Mouse (Mus musculus) adrenal gland, adult 2 months (tissue): ENCODE data around the gene Fyco1. TPM values are rescaled to one million over a fixed set of nuclear protein-coding genes. Genes with fewer than 3 reads are reported as not detected.
"Not testable (repeated sequence)": the region's sequence is repeated elsewhere in the genome, so short reads cannot be mapped to it uniquely, and the experiment has no call there.

ENCODE experiments used
- DNase-seq: peaks from one replicate; pipeline ENCODE4 v3.0.0; 2021
- polyA plus RNA-seq: library from polyadenylated mRNA; depleted of rRNA; stranded (reverse); fragments of >200 nt; gene quantifications from 2 replicates; pipeline ENCODE4 v1.2.3, GENCODE M21; 2012
- total RNA-seq, 2 experiments: library from RNA; stranded (reverse); gene quantifications; 2 replicates each; pipeline ENCODE4 v1.2.3; 2021

The Fyco1 gene
- total and polyA plus RNA-seq, 3 experiments: 9.7 to 41.1 (median 37.1) TPM

- no peak for DNase-seq
These were observed 36.3 kb downstream of the Fyco1 start for GRCm38 (mm10) chr9:123815444-123815843.

DNA sequence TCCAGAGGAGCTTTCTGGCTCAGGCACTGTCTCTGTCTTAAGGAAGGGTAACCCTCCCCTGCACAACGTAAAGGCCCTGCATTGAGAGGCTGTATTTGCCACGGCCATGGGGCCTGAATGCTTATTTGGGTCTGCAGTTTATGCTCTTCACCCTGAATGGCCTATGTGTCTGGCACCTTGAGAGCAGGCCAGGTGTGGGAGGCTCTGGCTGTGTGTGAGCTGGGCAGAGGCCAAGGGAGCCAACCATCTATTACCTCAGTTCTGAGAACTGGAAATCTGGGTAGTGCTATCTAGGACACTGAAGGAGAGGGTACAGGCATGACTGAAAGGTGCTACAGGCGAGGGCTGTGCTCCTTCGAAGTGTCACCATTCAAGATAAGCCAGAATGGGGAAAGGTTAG is 36.9 kb downstream of the Fyco1 start:
- no peak for DNase-seq

- DNase-seq: no peak
These were observed 37.4 kb downstream of the Fyco1 start for GRCm38 (mm10) chr9:123814326-123814725.

GRCm38 (mm10) chr9:123811831-123812230 is 39.9 kb downstream of the Fyco1 start:
- DNase-seq: no peak

DNA sequence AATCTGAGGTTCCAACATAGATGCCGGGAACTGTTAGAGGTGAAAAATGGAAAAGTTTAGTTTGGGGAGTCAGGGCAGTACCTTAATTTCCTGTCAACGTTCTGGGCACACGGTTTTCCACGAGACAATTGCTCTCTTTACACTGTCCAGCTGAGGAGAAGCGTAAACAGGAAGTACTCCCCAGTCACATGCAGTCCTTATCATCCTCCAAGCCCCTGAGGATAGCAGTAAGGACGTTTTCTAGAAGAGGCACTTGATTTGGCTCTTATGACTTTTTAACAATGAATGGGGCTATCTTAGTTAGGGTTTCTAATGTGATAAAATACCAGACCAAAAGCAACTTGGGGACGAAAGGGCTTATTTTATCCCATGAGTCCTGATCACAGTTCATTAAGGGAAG is 43.1 kb downstream of the Fyco1 start:
- DNase-seq: no peak

DNA sequence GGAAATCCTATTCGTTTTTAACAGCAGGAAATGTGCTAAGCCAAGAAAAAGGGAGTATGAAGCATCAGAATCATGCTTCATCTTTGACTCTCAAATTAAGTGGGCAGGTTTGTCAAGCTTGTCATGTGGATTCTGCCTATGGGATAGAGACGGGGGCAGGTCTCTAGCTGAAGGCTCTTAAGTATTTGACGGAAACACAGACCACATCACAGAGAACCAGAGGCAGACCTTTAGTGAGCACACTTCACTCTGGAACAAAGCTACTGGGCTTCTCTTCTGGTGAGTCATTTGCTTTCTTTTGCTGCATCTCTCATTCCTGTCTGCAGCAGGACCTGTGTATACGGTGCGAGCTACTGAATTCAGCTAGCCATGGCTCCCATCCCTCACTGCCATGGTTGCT is 45.4 kb downstream of the Fyco1 start, which contains the start of gene Cxcr6:
Gene Cxcr6, plus strand, starts transcription at position 209 of the 400 bp plus-strand sequence.
- DNase-seq: no peak

DNA sequence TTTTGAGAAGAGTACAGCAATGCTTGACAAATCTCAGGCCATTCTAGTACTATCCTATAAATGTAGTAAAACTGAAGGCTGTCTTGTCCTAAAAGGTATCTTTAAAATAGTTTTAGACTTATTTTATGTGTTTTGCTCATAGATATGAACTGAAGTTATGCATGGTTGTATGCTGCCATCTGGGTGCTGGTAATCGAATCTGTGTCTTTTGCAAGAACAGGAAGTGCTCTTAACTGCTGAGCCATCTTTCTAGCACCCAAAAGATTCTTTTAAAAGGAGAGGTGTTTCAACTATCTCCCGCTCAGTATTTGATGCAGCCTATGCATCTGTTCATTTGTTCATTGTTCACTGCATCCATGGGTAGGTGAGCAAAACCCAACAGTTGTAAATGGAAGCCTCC is 46.5 kb downstream of the Fyco1 start:
- DNase-seq: no peak

GRCm38 (mm10) chr9:123802896-123803295 is 48.8 kb downstream of the Fyco1 start:
- DNase-seq: no peak

GRCm38 (mm10) chr9:123802421-123802820 is 49.3 kb downstream of the Fyco1 start:
- DNase-seq: no peak

GRCm38 (mm10) chr9:123801527-123801926 is 50.2 kb downstream of the Fyco1 start:
- DNase-seq: no peak

DNA sequence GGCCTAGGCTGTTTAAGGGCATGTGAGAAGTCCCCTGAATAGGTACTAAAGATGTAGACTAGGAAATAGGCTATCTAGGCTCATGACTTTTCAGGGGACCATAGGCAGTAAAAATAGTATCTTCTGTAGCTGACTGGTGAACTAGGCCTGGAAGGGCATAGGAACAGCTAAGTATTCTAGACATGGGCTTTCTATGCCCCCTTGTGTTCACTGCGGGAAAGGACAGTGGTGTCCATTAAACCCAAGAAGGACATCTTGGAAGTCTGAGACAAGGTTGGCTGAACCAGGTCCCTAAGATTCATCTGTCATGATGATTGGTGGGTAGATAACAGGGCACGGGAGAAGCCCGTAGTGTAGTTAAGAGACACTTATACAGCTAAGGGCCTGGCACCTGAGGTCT is 55.5 kb downstream of the Fyco1 start:
- peak; percentile 25 for DNase-seq

DNA sequence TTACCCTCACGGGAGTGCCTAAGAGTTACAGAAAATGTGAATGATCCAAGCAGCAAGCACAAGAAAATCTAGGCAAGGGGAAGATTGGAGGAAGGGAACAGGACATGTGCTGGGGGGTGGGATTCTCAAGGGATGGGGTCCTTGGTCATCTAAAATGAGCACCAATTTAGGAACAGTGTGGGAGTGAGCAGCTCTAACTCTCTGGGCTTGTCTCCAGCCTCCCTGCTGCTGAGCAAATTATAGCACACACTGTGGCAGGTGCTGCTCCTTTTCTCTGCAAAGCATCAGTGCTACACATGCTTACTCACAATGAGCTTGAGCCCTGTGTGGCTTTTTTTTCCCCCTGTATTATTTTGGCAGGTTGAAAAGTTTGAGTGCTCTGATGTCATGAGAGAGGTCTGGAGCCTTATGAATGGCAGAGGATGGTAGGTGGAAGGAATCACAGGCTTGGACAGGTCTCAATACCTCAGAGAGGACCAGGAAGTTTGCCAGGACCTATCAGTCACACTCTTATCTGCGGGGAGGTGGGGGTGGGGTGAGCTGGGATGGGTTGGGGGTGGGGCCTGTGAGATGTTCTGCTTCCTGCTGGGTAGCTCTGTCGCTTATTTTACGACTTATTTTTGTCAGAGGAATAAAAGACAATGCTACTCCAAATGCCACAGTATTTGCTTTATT is 62.7 kb downstream of the Fyco1 start:
- no peak for DNase-seq

DNA sequence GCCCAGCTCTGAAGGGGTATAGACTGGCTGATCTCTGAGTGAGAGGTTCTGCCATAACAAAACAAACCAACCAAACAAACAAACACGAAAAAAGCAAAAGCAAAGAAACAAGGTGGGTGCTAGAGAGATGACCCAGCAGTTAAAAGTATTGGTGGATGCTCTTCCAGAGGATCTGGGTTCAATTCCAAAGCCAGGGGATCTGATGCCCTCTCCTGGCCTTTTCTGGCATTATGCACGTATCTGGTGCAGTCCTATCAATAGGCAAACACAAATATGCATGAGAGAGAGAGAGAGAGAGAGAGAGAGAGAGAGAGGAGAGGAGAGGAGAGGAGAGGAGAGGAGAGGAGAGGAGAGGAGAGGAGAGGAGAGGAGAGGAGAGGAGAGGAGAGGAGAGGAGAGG is 78.4 kb downstream of the Fyco1 start:
- DNase-seq: peak; percentile 18

GRCm38 (mm10) chr9:123769532-123769931 is 82.2 kb downstream of the Fyco1 start:
- peak; percentile 7 for DNase-seq

DNA sequence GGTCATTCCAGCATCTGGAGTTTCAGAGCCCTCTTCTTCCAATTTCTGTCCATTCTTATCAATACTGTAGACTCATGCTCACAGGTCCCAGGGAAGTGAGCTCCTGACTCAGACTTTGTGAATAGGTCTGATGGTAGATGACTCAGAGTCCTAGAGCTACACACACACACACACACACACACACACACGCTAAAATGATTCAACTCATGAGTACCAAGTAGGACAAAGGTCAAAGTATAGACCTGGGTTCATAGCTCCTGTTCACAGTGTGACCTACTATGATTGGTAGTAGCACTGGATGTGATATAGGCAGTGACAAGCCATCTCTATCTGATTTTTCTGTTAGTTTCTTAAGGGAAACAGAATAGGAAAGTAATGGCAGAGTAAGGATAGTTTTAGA is 83.3 kb downstream of the Fyco1 start:
- DNase-seq: peak; percentile 55

- DNase-seq: no peak
These were observed 84.7 kb downstream of the Fyco1 start for GRCm38 (mm10) chr9:123766996-123767395.

DNA sequence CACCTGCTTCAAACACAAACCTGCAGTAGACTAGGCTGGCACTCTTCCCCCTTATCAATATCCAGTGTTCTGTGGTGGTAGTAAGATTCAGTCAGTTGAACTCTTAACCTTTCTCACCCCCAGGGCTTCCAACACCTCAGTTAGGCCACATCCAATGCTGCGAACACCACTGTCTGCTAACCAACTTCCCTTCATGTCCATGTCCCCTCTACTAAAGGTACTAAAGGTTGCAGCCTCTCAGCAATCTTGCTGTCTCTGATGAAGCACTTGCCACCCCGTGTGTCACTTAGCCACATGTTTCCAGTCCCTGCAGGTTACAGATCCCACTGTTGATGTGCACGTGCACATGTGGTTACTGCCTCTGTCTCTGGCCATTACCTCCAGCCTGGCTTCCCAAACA is 87.9 kb downstream of the Fyco1 start:
- no peak for DNase-seq

DNA sequence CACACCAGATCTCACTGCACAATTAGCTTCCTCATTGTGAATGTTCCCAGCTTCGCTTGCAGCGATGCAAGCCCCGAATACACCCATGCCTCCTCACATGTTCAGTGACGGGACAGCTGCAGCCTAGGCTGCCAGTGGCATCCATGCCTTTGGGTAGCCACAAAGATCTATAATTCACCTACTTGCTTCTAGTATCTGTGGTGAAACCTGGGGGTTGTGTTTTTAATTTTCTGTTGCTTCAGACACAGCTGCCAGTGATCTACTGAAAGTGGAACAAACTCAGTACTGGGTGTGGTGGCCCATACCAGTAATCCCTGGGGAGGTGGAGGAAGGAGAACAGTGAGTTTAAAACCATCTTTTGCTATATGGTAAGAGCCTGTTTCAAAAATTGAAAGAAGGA is 88.8 kb downstream of the Fyco1 start:
- no peak for DNase-seq

DNA sequence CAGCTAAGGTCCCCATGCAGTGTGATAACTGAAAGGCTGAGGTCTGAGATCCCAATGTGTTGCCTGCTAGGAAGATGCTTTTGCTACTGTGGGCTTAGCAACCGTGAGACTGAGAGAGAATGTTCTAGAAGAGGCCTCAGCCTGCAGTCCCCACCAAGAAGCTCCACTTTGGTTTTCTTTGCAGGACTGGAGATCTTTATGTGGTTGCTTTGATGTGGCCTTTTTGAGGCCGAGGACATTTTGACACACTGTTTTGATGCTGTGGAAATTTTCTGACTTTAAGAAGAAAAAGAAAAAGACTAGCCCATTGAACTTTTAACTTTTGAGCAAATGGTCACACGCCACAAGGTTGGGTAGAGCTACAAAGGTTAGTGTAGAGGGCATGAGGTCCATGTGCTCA is 90.9 kb downstream of the Fyco1 start:
- DNase-seq: no peak

DNA sequence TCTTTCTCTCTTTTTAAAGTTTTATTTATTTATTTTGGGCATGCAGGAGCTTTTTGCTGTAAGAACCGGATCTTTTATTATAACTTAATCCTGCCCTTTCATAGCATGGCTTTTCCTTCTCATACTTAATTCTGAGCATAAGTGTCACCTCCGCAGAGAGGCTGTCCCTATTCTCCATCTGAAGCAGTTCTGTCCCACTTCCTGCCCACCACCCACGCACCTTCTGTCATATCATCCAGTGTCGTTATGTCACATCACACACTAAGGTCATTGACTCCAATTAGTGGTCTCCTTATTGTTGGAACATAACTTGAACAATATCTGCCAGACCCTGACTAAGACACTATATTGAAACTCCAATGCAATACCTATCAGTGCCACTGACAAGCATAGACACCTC is 93.1 kb downstream of the Fyco1 start:
- no peak for DNase-seq

DNA sequence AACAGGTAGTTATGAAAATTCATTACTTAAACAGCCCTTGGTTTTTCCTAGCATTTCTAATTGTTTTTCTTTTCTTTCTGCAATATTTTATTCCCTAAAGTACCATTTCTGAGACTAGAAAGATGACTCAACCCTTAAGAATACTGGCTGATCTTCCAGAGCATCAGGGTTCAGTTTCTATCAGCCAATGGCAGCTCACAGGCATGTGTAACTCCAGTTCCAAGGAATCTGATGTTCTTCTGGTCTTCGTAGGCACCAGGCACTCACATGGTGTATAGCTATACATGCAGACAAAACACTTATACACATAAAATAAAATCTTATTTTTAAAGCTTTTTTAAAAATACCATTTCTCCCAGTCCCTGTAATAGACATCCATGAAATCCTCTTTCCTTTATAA is 93.5 kb downstream of the Fyco1 start:
- no peak for DNase-seq

DNA sequence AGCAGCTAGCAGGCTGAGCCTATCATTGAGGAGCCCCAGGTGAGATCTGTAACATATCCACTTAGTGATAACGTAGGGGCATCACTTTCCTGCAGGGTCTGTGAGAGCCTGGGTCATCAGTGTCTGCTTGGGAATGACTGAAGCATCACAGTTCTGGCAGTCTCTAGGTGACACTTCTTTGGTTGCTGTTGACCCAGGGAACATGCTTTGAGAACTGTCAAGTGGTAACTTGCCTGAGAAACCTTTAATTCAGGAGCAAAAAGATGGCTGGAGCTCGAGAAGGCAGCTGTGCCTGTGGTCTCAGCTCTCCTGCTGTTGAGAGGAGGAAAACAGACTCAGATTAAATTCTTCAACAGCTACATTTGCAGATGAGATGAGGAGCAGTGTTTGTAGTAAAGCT is 94.4 kb downstream of the Fyco1 start:
- no peak for DNase-seq

GRCm38 (mm10) chr9:123756752-123757151 is 94.9 kb downstream of the Fyco1 start:
- no peak for DNase-seq

DNA sequence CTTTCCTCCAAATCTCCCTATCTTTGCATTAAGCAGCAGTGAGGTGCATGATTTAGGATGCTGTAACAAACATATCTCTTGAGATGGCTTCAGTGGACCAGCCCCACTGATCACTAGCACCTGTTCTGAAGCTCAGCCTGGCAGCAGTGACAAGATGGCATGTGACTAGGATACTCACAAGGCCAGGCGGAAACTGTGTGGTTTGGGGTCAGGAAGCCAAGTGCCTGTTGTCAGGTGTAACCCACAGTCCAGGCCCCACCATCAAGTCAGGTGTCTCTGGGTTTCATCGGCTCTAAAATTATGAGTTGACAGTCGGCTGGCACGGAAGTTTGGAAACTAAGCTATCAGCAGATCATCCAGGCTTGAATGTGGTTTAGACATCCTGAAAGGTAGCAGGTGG is 97.4 kb downstream of the Fyco1 start:
- no peak for DNase-seq

DNA sequence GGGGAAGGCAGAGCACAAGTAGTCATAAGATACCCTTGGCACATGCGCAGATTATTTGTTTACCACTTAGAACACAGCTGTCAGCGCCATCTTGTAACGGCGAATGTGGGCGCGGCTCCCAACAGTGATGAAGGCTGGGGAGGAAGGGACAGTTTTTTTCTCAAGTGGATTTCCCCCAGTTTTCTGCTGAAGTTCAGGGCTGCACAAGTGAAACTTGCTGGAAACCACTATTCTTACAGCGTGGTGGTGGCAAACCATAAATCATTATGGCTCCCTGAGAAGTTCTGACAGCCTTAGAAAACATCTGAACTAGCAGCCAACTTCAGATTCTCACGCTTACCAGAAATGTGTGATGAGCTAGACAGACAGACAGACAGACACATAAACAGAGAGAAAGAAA is 102.0 kb downstream of the Fyco1 start:
- not testable (repeated sequence) for DNase-seq
